Mouse (Mus musculus): Measurements from ENCODE around the gene Usp4.

Gene Usp4

DNA sequence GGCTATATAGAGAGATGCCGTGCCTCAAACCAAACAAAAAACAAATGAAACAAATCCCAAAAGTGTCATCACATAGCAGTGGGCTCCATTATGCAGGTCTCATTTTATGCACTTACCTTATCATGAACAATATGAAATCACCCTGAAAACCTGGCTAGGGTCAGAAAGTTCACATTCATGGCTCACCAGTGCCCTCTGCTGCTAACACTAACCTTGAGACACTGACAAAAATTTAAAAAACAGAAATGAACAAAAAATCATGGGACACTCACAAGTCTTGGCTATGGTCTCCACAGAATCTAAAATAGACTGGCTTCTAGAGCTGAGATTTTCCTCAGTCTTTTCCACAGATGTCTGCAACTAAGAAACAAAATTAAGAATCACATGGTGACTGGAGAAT is 64.6 kb downstream of the Usp4 start:
- DNase-seq (ENCODE audit: extremely low spot score): no peak

DNA sequence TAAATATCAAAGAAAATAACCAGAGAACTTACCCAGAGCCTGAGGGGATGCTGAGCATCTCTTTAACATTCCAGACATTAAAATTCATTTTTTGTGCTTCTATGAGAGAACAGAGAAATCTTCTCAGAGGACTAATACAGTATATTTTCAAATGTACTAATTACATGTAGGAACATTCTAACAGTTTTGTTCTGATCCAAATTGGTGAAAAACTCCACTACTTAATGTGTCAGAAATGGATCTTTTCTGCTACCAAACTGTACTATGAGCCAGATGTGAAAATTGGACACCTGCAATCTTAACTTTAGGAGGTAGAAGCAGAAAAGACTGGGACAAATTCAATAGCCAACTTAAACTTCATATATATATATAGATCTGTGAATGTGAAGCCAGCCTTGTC is 80.7 kb downstream of the Usp4 start, which contains the start of gene Ccdc36:
Ccdc36 (minus strand) TSS at position 101 of the 400 bp plus-strand sequence.
- no peak for DNase-seq (ENCODE audit: extremely low spot score)

DNA sequence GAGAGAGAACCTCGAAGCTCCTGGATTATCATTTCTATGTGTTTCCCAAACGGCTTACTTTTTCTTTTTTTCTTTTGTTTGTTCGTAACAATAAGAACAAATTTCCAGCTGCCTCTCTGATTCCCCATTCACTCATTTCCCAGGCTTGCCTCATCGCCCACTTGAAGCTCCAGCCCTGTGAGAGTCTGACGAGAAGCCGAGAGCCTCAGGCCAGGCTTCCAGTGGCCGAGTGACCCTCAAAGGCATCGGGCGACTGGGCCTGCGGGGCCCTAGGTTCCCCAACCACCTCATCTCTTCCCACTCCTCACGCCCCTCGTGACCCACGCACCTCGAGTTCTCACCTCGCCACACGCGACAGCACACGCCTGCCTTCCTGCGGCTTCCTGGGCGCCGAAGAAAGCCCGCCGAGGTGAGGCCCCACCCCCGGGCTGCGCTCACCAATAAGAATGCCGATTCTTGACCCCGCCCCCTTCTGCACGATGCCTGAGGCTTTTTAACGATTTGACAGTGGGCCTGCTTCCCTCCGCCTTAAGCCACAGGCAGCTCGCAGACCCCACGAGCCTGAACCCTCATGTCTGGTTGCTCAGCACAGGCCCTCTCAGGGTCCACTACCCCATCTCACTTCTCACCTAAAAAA is 83.9 kb downstream of the Usp4 start:
- peak; percentile 49 for DNase-seq (ENCODE audit: extremely low spot score)

DNA sequence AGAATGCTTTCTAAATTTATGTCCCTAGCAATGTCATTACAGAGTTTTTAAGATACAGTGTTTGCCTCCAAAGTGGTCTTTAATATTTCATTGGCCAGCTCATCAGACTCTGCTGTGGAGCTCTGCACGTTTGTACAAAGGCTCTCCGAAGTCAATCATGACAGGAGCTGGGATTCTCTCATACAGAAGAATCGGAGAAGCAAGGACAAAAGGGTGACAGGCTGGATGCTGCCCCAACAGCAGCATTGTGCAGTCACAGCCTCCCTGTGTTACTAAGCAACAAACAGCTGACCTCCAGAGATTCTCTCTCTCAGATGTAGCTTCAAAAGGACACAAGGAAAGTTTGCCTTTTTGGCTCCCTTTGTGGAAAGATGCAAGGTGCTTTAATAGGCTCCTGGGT is 88.5 kb downstream of the Usp4 start, which contains the start of gene BC048562:
BC048562 (plus strand) TSS at position 301 of the 400 bp plus-strand sequence.
- no peak for DNase-seq (ENCODE audit: extremely low spot score)

DNA sequence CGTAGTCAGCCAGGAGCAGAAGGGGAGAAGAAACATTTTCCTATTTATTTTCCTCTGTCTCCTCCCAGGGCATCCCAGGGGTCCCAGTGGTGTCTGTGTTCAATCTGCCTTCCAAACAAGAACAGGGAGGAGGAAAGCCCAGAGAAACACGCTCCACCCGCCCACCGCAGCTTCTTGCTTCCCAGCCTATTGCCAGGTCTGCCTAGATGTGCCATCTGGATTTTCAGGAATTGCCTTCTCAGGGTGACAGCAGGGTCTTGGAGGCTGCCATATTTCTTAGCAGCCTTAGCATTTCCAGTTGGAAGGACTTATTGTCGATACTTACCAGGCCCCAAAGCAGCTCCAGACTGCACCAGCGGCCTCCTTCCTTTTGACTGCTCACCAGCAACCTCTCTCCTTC is 91.5 kb downstream of the Usp4 start:
- no peak for DNase-seq (ENCODE audit: extremely low spot score)

DNA sequence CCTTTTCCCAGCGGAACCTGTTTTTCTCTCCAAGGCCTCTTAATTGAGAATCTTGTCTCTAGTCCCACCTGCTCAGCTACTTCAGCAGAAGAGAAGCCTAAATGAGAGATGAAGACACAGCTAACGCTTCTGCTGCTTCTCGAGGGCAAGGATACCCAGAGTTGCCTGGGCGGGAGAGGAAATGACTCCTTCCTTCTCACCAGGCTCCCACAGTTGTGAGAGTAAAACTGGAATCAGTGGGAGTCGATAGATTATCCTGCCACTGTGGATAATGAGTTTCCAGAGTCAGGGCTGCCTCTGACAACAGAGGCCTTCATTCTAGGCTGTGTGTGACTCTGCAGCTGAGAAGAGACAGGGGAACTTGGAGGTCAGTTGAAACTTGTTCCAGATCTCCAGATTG is 92.8 kb downstream of the Usp4 start:
- DNase-seq (ENCODE audit: extremely low spot score): no peak

DNA sequence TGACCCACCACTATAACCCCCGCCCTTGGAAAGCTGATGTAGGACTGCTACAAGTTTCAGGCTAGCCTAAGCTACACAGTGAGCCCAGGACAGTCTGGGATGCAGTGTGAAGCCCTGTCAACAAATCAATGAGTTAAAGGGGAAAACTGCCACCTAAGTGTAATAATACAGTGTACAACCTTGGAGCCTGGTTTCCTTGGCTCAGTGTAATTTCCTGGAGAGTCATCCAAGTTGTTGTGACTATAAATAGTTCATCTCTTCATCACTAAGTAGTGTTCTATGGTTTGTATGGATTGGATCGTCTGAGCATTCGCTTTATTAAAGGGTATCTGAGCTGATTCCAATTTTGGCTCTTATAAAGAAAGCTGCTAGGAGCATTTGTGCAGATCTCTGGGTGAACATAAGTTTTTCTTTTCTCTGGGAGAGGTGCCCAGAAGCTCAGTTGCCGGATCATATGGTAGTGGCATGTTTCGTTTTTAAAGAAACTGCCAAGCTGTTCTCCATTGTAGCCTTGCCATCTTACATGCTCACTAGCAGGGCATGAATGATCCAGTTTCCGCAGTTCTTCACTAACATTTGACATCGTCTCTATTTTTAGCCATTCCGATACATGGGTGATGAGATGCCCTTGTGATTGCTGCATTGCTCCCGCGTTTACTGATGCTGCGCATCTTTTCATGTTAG is 93.7 kb downstream of the Usp4 start:
- no peak for DNase-seq (ENCODE audit: extremely low spot score)

Measured in embryo, embryonic 9.5 days (tissue).